Mouse (Mus musculus) frontal cortex, adult 2 months (tissue): ENCODE results near the gene Ccdc117. TPM values are rescaled to one million over a fixed set of nuclear protein-coding genes. Genes with fewer than 3 reads are reported as not detected.
"Not testable (repeated sequence)": the region's sequence is repeated elsewhere in the genome, so short reads cannot be mapped to it uniquely, and the experiment has no call there.

Experiments used
- DNase-seq, 2 experiments: peaks; one replicate each; pipeline ENCODE4 v3.0.0; 2022; ENCODE audit warnings: low spot score in 1 of 2; ENCODE audit errors: extremely low spot score in 1 of 2
- polyA plus RNA-seq: library from polyadenylated mRNA; depleted of rRNA; stranded (reverse); fragments of >200 nt; gene quantifications from 2 replicates; pipeline ENCODE4 v1.2.3, GENCODE M21; 2012; rRNA removed

The Ccdc117 gene
- 10.8 and 11.1 TPM in 2 replicates for polyA plus RNA-seq

DNA sequence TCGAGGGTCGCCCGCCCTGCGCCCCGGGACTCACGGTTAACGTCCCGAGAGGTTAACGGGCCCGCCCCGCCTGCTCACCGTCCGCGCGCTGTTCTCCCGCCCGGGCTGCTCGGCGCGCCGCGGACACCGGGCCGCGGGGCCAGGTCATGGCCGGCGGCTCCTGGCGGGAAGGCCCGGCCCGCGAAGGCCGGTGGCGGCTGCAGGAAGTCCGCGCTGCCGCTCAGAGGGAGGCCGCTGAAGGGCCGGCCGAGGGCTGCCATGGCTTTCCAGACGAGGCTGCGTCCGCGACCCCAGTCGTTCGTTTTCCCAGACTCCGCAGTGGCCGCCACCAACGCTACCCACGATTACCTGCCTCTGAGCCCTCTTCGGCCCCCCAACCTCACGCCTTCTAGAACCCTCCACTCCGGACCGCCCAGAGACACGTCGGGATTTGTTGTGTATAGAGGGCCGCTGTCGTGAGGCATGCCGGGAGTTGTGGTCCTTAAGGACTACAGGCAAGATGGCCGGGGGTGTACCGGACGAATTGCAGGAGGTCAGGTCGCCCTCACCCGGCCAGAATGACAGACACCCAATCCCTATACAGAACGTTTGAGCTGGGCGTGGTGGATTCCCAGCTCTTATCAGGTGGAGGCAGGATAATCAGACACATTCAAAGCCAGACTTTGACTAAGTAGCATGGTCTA lies at the start of gene Ccdc117:
Ccdc117 (minus strand) TSS at position 389 of the 683 bp plus-strand sequence.
- peak; percentile 86 to 90 for DNase-seq

DNA sequence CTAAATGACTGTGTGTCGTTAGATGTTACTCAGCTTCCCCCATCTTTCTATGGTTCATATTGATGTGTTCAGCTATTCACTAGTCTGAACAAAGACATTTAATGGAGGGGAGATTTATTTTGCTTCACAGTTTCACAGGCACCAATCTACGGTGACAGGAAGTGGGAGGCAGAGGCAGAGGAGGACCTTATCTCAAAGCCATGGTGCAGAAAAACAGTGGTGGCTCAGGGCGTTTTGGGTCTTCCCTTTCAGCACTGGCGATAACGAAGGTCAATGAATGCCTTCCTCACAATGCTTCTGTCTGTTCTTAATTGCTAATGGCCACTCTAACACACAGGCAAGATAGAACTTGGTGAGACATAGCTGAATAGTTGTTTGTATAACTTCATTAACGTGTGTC lies 33.1 kb upstream of the Ccdc117 start:
- no peak for DNase-seq

DNA sequence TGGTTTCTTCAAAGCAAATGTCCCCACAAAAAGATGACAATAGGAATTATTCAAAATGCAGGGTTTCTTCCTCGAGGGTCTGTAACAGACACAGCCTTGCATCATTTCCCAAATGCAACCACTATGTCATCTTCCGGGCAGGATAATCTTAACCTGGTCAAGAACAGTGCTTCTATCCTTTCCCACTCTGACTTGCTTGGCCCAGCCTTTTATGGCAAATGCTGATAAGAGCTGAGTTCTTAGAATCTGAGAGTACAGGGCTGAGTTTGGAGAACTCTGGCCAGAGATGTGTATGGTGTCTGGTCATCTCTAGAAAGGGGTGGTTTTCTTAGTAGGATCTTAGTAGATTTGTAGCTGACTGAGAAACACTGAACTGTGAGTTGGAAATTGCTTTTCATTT lies 31.8 kb upstream of the Ccdc117 start:
- DNase-seq = no peak

DNA sequence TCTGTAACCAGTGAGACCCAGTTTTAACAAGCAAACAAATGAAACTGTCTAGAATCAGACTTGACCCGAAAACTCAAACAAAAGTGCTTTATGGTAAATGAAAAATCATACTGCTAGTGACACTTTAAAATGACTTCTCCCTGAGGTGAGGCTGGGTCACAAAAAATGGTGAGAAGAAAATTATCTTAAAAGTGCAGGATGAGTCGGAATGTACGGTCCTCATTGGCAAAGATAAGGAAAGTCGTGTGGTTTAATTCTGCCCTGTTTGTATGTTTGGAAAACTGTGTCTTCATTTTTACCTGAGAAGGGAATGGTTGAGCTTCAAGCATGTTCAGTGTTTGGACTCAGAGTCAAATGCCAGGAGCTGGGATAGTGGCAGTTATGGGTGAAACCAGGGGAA lies 29.9 kb upstream of the Ccdc117 start:
- DNase-seq = no peak

DNA sequence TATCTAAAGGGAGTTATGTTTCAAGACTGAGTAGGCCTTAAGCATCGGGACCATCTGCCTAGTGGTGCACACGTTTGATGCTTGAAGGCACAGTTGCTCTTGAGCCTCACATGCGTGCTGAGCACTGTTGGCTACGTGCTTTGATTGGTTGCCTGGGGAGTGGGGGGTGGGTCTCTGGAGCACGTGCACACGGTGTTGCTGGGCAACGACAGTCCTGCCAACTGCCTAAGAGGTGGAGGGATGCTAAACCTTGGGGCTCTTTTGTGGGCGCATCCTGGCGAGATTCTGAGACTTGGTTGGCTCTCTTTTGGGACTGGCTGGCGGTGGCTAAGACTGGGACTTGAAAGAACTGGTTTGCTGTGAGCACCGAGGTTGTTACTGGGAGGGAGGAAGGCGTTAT lies 27.5 kb upstream of the Ccdc117 start, which contains the start of gene Ankrd36:
Ankrd36 (plus strand) TSS at position 211 of the 400 bp plus-strand sequence.
- DNase-seq = no peak

DNA sequence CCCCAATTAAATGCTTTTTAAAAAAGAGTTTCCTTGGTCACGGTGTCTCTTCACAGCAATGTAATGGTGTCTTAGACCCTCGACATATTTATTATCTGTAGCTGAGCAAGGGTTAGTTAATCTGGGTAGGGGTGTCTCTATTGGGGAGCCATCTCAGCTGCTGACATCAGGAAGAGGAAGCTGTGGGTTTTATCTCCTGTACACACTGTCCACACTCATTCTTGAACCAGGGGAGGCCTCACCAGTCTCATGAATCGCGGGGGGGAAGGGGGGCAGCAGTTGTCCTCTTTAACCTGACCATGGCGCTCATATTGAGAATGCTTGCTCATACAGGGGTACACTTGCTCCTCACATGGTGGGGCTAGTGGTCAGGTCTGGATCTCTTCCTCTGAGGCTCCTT lies 26.1 kb upstream of the Ccdc117 start:
- DNase-seq = no peak

DNA sequence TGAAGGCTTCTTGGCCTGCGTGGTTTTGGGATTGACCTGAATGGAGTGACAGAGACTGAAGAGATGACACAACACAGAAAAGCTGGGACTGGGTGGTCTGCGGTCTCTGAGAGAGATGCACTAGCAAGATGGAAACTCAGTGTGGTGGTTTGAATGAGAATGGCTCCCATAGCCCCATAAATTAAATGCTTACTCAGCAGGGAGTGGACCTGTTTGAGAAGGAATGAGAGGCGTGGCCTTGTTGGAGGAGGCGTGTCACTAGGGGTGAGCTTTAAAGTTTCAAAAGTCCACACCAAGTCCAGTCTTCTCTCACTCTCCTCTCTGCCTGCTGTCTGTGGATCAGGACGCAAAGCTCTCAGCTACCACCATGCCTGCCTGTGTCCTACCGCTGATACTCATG lies 25.7 kb upstream of the Ccdc117 start:
- no peak for DNase-seq

DNA sequence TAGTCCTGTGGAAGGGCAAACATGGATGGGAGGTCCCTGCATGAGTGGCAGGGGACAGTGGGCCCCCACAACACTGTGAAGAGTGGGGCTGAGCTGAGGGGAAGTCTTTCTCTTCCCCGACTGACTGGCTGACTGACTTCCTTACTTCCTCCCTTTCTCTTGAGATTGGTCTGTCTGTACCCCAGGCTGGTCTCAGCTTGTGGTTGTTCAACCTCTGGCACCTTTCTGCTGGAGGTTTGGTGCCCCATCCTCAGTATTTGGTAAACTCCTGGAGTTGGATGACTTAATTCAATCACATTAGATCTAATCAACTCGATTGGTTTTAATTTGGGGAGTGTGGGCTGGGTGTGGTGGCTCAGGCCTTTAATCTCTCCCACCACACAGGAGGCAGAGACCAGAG lies 24.5 kb upstream of the Ccdc117 start:
- DNase-seq = no peak

DNA sequence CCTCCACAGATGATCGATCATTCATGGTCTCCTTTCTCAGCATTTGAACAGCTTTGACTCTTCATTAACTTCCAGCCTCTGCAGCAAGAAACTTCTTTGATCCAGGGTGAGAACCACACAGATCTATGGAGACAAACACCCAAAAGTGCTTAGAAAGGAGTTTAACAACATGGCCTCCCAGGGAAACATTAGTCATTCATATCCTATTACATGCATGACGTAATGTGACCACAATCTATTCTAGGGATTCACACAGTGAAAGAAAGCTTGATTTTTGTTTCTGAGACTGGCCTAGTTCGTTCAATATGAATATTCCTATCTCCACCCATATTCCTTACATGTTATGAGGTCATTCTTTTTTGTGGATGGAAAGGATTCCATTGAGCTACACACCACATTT lies 23.6 kb upstream of the Ccdc117 start:
- DNase-seq = no peak

DNA sequence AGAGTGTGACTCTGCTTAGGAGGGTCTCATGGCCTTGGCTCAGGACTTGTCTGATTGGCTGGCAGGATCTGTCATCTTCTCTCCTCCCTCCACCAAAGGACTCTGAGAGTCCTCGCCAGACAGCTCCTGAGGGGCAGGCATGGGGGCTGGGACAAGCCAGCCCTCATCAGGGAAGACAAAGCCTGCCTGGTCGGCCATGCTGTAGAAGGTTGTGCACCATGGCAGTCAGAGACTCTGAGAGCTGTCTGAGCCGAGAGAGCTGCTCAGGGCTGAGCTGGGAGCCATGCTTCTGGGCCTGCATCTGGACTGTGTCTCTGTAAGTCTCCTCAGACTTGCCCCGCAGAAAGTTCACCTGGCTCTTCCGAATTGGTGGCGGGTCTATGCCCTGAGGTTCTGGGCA lies 21.9 kb upstream of the Ccdc117 start:
- no peak for DNase-seq

DNA sequence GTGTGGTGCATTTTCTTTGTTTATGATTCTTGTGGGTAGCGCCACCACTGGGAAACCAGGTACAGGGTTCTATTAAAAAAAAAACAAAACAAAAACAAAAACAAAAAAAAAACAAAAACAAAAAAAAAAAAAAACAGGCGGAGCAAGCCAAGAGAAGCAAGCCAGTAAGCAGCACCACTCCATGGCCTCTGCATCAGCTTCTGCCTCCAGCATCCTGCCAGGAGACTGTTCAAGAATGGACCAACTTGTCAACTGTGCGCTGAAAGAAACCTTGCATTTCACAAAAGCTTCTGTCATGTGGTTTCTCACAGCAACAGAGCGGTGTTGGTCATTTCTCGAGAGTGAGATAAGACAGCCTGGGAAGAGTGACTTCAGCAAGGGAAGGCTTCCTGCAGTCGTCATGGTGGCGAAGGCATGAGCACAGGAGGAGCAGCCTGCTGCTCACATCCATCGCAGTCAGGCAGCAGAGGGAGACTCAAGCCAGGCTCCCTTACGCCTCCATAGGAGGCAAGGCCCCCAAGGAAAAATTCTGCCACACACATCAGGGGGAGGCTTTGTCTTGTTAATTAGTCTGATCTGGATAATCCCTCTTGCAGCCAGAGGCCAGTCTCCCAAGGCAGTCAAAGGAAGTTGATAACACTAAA lies 20.8 kb upstream of the Ccdc117 start:
- no peak for DNase-seq

DNA sequence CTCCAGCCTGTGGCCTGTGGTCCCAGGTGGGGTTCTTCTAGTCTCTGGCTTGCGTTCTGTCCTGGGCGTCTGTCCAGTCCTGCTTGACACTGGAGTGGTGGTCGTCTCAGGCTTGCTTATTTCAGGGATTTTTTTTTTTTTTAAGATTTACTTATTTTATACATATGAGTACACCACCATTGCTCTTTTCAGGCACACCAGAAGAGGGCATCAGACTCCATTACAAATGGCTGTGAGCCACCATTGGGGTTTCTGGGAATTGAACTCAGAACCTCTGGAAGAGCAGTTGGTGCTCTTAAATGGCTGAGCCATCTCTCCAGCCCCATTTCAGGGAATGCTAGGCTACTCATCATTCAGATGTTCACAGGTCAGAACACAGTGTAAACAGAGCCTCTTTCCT lies 18.3 kb upstream of the Ccdc117 start:
- DNase-seq = no peak

DNA sequence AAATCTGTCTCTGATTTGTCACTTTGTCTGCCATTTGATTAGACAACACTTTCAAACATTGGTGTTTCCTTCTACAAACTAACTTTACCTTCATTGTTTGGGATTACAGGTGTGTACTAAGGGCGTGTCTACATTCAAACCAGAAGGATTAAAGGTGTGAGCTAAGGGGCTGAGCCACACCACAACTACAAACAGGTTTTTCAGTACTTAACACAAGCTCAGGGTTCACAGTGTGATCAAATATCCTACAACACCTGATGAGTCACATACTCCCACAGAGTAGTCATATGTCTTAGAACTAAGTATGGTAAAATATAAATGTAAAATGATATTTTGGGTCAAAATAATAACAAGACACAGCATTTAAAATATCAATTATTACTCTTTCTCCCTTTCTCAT lies 9.9 kb upstream of the Ccdc117 start:
- no peak for DNase-seq

DNA sequence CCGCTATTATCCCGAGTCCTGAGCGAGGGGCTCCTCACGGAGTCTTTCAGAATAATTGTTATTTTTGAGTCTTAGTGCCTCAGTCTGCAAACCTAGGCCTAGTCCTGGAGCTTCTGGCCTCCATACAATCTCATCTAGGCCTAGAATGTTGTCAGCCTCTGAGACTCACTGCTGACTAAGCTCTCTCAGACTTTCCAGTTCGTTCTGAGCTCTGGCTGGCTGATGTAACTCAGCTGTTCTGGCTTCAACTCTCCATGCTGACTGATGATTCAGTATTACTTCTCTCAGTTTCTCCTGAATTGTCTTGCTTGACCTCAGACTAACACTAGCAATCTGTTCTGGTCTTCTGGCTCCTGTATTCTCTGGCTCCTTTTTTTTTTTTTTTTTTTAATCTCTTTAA lies 9.4 kb upstream of the Ccdc117 start:
- no peak for DNase-seq

DNA sequence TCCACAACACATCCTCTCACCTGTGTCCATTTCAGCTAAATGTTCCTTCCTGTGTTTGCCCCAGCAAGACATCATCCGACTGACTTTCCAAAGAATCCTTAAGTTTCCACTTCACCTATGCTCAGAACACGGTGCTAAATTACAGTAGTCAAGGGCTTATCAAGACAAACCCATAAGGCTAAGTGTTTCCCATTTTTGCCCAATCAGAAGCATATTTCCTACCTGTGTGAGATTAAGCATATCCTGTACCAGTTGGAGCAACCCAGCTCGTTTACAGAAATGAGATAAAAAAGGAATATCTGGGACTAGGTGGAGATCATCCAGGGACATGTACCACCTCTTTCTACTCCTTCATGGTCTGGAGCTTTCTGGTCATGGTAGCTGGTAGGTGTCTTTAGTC lies 4.7 kb upstream of the Ccdc117 start:
- no peak for DNase-seq

DNA sequence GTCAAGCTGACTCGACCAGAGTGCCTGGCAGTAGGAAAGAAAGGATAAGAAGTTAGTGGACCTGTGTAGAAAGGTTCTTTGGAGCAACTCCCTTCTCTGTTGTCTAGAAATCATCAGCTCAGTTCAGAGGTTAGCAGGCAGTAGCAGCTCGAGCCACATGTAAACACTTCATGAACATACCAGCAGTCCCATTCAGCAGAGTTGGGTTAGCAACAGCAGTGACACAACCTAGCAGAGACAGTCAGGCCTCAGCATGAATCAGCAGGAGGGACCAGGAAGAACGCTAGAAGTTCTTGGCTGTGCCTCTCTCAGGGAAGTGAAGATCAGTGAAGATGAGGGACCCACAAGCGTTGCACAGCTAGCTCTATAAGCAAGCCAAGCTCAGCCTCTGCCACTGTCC lies 3.5 kb upstream of the Ccdc117 start:
- no peak for DNase-seq

DNA sequence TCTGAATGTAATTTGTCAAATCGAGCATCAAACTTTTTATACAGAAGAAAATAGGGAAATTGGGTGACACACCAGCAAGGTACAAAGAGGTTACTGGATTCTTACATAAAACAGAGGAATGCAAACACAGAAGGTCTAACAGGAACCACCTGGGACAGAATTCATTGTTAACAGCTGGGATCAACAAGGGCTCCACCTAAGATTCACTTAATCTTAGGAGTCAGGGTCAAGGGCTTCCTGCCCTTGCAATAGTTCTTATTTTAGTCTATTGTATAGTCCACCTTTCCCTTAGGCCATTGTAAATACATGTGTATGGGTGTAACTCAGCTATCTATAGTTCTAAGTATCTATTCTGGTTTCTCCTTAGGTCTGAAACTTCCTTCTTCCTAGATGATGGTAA lies 2.7 kb upstream of the Ccdc117 start:
- not testable (repeated sequence) for DNase-seq

DNA sequence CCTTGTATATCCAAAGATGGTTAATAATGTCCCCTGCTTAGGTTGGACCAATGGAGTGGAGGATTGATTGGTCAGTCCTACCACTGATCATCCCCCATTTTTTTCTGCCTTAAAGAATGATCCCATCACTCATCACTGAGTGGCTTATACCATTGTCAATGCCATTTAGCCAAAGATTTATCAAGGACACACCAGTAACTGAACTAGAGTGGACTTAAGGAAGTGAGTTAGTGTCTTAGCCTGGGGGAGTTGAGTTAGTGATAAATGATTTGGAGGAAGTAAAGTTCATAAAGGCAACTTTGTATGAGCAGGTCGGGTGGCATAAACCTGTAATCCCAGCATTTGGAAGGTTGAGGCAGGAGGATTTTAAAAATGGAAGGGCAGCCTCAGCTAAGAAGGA lies 1.3 kb upstream of the Ccdc117 start:
- DNase-seq = no peak

DNA sequence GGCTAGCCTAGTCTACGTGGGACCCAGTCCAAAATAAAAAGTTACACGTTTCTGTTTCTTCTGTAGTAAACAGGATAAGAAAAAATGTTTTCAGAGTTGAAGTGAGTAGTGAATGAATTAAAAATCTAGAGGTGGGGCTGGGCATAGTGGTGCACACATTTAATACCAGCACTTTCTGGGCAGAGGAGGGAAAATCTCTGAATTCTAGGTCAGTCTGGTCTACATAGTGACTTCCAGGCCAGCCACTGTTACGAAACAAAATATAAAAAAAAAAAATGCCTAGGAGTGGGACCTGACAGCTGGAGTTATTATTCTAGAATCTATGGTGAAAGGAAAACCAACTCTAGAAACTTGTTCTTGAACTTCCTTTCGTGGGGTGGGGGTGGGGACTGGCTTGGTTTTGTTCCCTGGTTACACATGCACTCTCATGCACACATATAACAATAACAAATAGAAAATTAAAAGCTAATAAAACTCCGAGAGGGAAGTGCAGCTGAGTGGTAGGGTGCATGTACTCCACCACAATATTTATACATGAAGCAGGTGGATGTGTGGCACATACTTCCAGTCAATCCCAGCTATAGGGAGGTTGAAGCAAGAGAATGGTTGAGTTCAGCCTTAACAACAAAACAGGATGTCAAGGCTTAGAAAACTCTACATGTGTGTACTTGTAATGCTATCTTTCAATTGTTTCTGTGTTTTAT lies 647 bp upstream of the Ccdc117 start:
- DNase-seq = no peak

DNA sequence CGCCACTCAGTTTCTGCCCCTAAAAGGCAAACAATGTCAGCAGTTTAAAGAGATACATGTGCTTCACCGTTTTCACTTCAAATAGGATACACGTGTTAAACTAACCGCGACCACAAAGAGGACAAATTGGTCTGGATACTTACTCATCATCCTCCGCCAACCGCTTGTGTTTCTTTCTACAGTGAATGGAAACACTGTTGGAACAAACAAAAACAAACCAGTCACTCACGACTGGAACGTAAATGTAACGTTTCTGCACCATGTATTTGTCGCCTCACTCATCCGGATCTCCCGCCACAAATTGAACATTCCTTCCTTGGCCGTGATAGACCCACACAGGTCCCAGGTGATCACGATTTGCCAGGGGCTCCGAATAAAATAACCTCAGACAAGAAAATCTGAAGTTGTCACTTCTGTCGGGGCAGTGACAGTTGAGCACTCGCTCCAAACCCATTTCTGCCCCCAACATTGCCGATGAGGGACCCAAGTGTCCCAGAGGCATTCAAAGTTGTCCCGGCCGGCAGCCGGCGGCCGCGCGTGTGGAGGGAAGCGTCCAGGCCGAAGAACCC lies 673 bp downstream of the Ccdc117 start:
- no peak for DNase-seq

DNA sequence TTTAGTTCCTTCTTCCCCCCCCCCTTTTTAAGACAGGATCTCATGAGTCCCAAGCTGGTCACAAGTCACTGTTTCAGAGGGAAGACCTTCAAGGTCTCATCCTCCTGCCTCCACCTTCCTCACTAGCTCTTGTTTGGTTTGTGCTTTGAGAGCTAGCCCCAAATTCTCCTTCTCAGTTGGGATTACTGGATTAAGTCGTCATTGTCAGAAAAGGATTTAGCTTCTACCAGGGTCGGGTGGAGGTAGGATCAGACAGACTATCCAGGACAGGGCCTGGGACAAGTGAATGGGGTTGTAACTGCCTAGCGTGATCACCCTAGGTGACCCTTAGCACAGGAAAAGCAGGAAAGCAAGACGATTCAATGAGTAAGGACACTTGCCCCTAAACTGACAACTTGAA lies 1.7 kb downstream of the Ccdc117 start:
- DNase-seq = no peak

DNA sequence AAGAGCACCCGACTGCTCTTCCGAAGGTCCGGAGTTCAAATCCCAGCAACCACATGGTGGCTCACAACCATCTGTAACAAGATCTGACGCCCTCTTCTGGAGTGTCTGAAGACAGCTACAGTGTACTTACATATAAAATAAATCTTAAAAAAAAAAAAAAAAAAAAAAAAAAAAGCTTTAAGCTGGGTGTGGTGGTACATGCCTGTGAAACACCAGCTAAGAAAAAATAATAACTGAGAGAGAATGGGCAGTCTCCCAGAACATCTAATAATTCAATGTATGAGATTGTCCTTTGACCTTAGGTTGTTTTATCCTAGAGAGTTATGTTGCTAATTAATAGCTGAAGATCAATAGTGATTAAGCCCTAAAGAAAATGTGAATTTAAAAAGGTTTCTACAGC lies 4.5 kb downstream of the Ccdc117 start:
- DNase-seq = not testable (repeated sequence)
